In genomic region chr11:22007781-22008110, GRCm38 (mm10) we compare ENCODE assay signal across 11 mouse cellular contexts. TPM values are rescaled to one million over a fixed set of nuclear protein-coding genes. Genes with fewer than 3 reads are reported as not detected.
A peak's percentile ranks its signal among the peaks of the same experiment; 100 is the strongest.
DNase-seq lines count a peak whose midpoint lies in the region; ATAC-seq lines count a peak whose summit lies in the region.
"Had no signal": no experiment of that assay in that cellular context is flagged by ENCODE, and none has a peak within 500 bp of the region (broad histone marks: within the 10 kb centered on the region; RNA-seq: fewer than 3 reads in every experiment).

No protein-coding gene starts in this region.

- H3K4me1 ChIP-seq in lung, embryonic 16.5 days (replicated peaks; ENCODE audit: control insufficient read depth, insufficient read depth, low read length): peaks cover 12% of the 10 kb centered on the region
- H3K4me1 ChIP-seq in forebrain, embryonic 12.5 days: peaks cover 60% of the 10 kb centered on the region
- H3K4me1 ChIP-seq in limb, embryonic 10.5 days: peaks cover 31% of the 10 kb centered on the region

- peak overlapping the region; percentile 0; the same call in 1 of the 2 replicates for H3K4me3 ChIP-seq in lung, embryonic 16.5 days (ENCODE audit: low read length)
- peak overlapping the region; percentile 79 for H3K4me3 ChIP-seq in forebrain, embryonic 12.5 days (replicated peaks)
- H3K4me3 ChIP-seq in limb, embryonic 10.5 days: 0 out of 2 replicates have a peak overlapping the region, but pooled peaks have one; percentile 13
- H3K4me3 ChIP-seq: myocyte had no signal

- DNase-seq in lung, postnatal 25 days (ENCODE audit: low spot score): no peak
- no peak for DNase-seq in limb, embryonic 10.5 days (ENCODE audit: low spot score)
- DNase-seq in thymus, postnatal 14 days: no peak
- DNase-seq in gastrocnemius, postnatal 14 days: no peak
- DNase-seq in spleen, adult 12 weeks (ENCODE audit: low spot score): no peak
- DNase-seq: cerebellum, adult 9-11 months had no signal

- no peaks in the 10 kb centered on the region for H3K36me3 ChIP-seq in lung, embryonic 16.5 days (ENCODE audit: control insufficient read depth, insufficient read depth, low read length)
- no peaks in the 10 kb centered on the region for H3K36me3 ChIP-seq in forebrain, embryonic 12.5 days (replicated peaks)
- no peaks in the 10 kb centered on the region for H3K36me3 ChIP-seq in limb, embryonic 10.5 days

- H3K9ac ChIP-seq in lung, embryonic 16.5 days (ENCODE audit: low read length): no peak overlapping the region
- peak overlapping the region; percentile 74 for H3K9ac ChIP-seq in forebrain, embryonic 12.5 days

- H3K9me3 ChIP-seq in lung, embryonic 16.5 days (ENCODE audit: control insufficient read depth, low read length): no peaks in the 10 kb centered on the region
- no peaks in the 10 kb centered on the region for H3K9me3 ChIP-seq in forebrain, embryonic 12.5 days
- no peaks in the 10 kb centered on the region for H3K9me3 ChIP-seq in limb, embryonic 10.5 days (replicated peaks)

- 21% methylated on average over 6 of the region's 6 CpGs for WGBS in lung, embryonic 16.5 days
- 0% methylated on average over 6 of the region's 6 CpGs for WGBS in forebrain, embryonic 12.5 days
- under 1% methylated on average over 6 of the region's 6 CpGs for WGBS in limb, embryonic 10.5 days

- no peak for ATAC-seq in lung, embryonic 16.5 days (ENCODE audit: low read depth)
- no peak for ATAC-seq in forebrain, embryonic 12.5 days (ENCODE audit: low FRiP score)

- H3K27me3 ChIP-seq in lung, embryonic 16.5 days (ENCODE audit: control insufficient read depth, insufficient read depth, low read depth, low read length): peaks cover 47% of the 10 kb centered on the region
- H3K27me3 ChIP-seq in forebrain, embryonic 12.5 days: peaks cover 26% of the 10 kb centered on the region
- peaks cover 86% of the 10 kb centered on the region for H3K27me3 ChIP-seq in limb, embryonic 10.5 days (ENCODE audit: low read depth, poor library complexity, severe bottlenecking)

- no peak overlapping the region for H3K27ac ChIP-seq in lung, embryonic 16.5 days (ENCODE audit: low read length)
- H3K27ac ChIP-seq in forebrain, embryonic 12.5 days: peak overlapping the region; percentile 96
- no peak overlapping the region for H3K27ac ChIP-seq in limb, embryonic 10.5 days

- peak overlapping the region; percentile 1 for H3K4me2 ChIP-seq in lung, embryonic 16.5 days (ENCODE audit: low read depth, low read length)
- H3K4me2 ChIP-seq in forebrain, embryonic 12.5 days: peak overlapping the region; percentile 78

- intact Hi-C loops in gastrocnemius, postnatal 14 days (cut with DNase I; ENCODE audit: low total_unique reads): no loop called here

RNA-seq across cellular contexts. Expression of gene Otx1, which starts 5.0 kb away (rescaled TPM):
- 0.44 and 0.59 TPM in 2 replicates for polyA plus RNA-seq in lung, embryonic 16.5 days (2015; fragmentation: Nextera tagmentation; extraction: Ambion mirVana)
- 34.2 and 34.9 TPM in 2 replicates for polyA plus RNA-seq in forebrain, embryonic 12.5 days (2016; fragmentation: Nextera tagmentation; extraction: Ambion mirVana)
- polyA plus RNA-seq in limb, embryonic 10.5 days (2016; fragmentation: Nextera tagmentation; extraction: Ambion mirVana): 0.14 and 0.15 TPM in 2 replicates
- total RNA-seq in gastrocnemius, postnatal 14 days (2021): not detected
- polyA plus RNA-seq: kidney, embryonic 14.5 days; liver, embryonic 16.5 days had no signal

Comparison
In these comparisons a context has a peak if more than half of its experiments do, and no peak if none do; other contexts are left out.
1. H3K4me3 ChIP-seq: peak in every context shown above with its lines; median percentile 79 in forebrain, embryonic 12.5 days; 13 in limb, embryonic 10.5 days; 0 in lung, embryonic 16.5 days.
2. RNA of gene Otx1, which starts 5.0 kb away (polyA plus RNA-seq): 34.2 to 34.9 TPM in forebrain, embryonic 12.5 days; 0.44 to 0.59 TPM in lung, embryonic 16.5 days and 0.14 to 0.15 TPM in limb, embryonic 10.5 days; every median in the first group is over 10 times any median in the second.